Mouse (Mus musculus): ENCODE measurements at regions not wholly inside any gene's neighbourhood (a gene's known extent, or its start where the extent isn't known, plus 50 kb on each side); places are given as distances from the start of the nearest gene placed in this dataset.

DNA sequence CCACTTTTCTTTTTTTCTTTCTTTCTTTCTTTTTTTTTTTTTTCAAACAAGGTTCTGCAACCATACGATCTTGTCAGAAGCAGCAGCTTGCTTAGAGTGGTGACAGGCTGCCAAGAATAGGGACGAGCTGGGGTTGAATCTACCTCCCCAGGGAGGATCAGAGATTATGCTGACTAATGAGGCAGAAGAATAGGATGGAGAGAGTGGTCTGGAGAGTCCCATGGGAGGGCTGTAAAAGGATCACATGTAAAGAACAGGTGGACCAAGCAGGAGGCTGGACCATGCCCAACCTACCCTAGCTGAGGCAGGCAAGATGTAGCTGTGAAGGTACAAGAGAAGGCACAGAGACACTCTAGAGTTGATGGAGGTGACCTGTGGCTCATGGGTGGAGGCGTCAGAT, 274.4 kb upstream of the Trpc7 start:
- ATAC-seq (ENCODE audit: low read depth), result no peak
- Histone ChIP-seq H3K27ac (no peak overlapping the region), H3K4me3 (replicated peaks) (no peak overlapping the region), H3K9ac (no peak overlapping the region), H3K27me3 (no peaks in the 10 kb centered on the region), H3K9me3 (replicated peaks) (no peaks in the 10 kb centered on the region), H3K4me2 (no peak overlapping the region), H3K4me1 (replicated peaks) (no peaks in the 10 kb centered on the region), H3K36me3 (no peaks in the 10 kb centered on the region)
- DNase-seq, result no peak
- WGBS (ENCODE audit: insufficient replicate concordance), result 49% methylated on average over 3 of the region's 3 CpGs

DNA sequence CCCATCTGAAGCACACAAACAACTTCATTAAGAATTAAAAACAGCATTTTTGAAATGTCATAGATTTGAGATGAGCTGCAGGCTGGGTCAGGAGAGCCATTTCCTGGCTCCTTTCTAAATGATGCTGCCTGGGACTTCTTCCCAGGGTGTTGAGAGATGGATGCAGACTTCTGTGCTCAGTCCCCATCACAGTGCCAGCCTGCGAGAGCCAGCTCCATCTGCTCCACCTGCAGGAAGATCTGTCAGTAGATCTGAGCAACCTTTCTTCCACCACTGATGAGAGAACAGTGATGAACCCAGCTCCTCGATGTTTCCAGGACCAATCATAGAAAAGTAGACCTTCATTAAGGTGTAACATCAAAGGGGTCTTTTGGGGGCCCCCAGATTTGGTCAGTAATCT, 273.8 kb upstream of the Trpc7 start:
- H3K9ac ChIP-seq, result no peak overlapping the region
- no peak for DNase-seq
- ATAC-seq (ENCODE audit: low read depth), result no peak
- 62% methylated on average over 2 of the region's 2 CpGs for WGBS (ENCODE audit: insufficient replicate concordance)
- no peak overlapping the region for H3K4me2 ChIP-seq
- H3K36me3 ChIP-seq, result no peaks in the 10 kb centered on the region
- no peak overlapping the region for H3K27ac ChIP-seq
- H3K9me3 ChIP-seq (replicated peaks), result no peaks in the 10 kb centered on the region
- no peaks in the 10 kb centered on the region for H3K27me3 ChIP-seq
- no peaks in the 10 kb centered on the region for H3K4me1 ChIP-seq (replicated peaks)
- no peak overlapping the region for H3K4me3 ChIP-seq (replicated peaks)

- 69% methylated on average over 2 of the region's 2 CpGs for WGBS (ENCODE audit: insufficient replicate concordance)
- H3K4me1 ChIP-seq (replicated peaks), result no peaks in the 10 kb centered on the region
- no peaks in the 10 kb centered on the region for H3K27me3 ChIP-seq
- H3K9me3 ChIP-seq (replicated peaks), result no peaks in the 10 kb centered on the region
- ATAC-seq (ENCODE audit: low read depth), result no peak
- no peak overlapping the region for H3K4me2 ChIP-seq
- H3K4me3 ChIP-seq (replicated peaks), result no peak overlapping the region
- no peaks in the 10 kb centered on the region for H3K36me3 ChIP-seq
- DNase-seq, result no peak
- no peak overlapping the region for H3K9ac ChIP-seq
- H3K27ac ChIP-seq, result no peak overlapping the region
These were observed 269.6 kb upstream of the Trpc7 start for GRCm38 (mm10) chr13:57165367-57165766.

- Histone ChIP-seq H3K36me3 (no peaks in the 10 kb centered on the region), H3K27ac (no peak overlapping the region), H3K4me1 (replicated peaks) (no peaks in the 10 kb centered on the region), H3K9ac (no peak overlapping the region), H3K27me3 (no peaks in the 10 kb centered on the region), H3K4me2 (no peak overlapping the region), H3K4me3 (replicated peaks) (no peak overlapping the region), H3K9me3 (replicated peaks) (no peaks in the 10 kb centered on the region)
- WGBS (ENCODE audit: insufficient replicate concordance), result 67% methylated on average over 5 of the region's 5 CpGs
- DNase-seq (no peak), ATAC-seq (ENCODE audit: low read depth) (no peak)
These were observed 257.0 kb upstream of the Trpc7 start for GRCm38 (mm10) chr13:57152787-57153186.

DNA sequence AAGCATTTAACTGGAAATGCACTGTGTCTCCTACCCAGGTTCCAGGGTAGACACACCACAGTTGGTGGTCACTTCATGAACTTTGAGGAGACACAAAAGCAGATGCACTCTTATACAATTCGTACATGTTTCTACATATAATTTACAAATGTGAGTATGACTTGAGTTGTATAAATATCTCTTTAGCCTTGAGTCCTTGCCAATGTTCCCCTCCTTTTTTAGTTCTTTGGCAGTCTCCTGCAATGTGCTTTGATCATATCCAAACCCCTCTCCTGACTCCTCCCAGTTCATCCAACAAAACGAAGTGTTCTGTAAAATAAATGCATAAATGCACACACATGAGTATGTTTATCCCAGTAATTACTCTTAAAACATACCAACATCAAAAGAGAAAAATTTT, 251.8 kb upstream of the Trpc7 start:
- Histone ChIP-seq H3K27ac (no peak overlapping the region), H3K36me3 (no peaks in the 10 kb centered on the region), H3K4me2 (no peak overlapping the region), H3K27me3 (no peaks in the 10 kb centered on the region), H3K9ac (no peak overlapping the region), H3K9me3 (replicated peaks) (no peaks in the 10 kb centered on the region), H3K4me1 (replicated peaks) (no peaks in the 10 kb centered on the region), H3K4me3 (replicated peaks) (no peak overlapping the region)
- ATAC-seq (ENCODE audit: low read depth) (no peak), DNase-seq (no peak)
- WGBS (ENCODE audit: insufficient replicate concordance), result 60% methylated on average over 2 of the region's 2 CpGs

GRCm38 (mm10) chr13:57146708-57147107, 250.9 kb upstream of the Trpc7 start:
- H3K4me2 ChIP-seq, result no peak overlapping the region
- 43% methylated on average over 4 of the region's 4 CpGs for WGBS (ENCODE audit: insufficient replicate concordance)
- H3K4me1 ChIP-seq (replicated peaks), result no peaks in the 10 kb centered on the region
- H3K9ac ChIP-seq, result no peak overlapping the region
- no peaks in the 10 kb centered on the region for H3K9me3 ChIP-seq (replicated peaks)
- no peak for DNase-seq
- H3K27me3 ChIP-seq, result no peaks in the 10 kb centered on the region
- H3K4me3 ChIP-seq (replicated peaks), result no peak overlapping the region
- no peak overlapping the region for H3K27ac ChIP-seq
- no peak for ATAC-seq (ENCODE audit: low read depth)
- H3K36me3 ChIP-seq, result no peaks in the 10 kb centered on the region

DNA sequence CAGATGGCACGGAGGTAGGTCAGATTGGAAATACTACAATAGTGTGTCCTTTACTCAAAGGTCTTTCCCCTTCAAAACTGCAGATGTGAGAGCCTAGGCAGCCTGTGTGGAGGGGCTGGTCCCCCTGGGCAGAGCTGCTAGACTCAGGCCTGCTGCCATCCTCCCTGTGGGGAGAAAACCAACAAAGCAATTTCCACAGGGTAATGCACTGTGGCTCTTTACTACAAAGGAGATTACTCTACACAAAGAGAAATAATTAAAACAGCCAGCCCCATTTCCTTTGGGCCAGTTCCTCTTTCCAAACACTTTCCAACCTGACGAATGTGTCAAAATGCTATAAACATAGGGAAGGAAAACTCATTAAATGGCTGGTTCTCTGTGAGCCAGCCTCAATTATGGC, 250.0 kb upstream of the Trpc7 start:
- H3K9me3 ChIP-seq (replicated peaks), result no peaks in the 10 kb centered on the region
- no peaks in the 10 kb centered on the region for H3K27me3 ChIP-seq
- WGBS (ENCODE audit: insufficient replicate concordance), result 48% methylated on average over 2 of the region's 2 CpGs
- H3K27ac ChIP-seq, result no peak overlapping the region
- ATAC-seq (ENCODE audit: low read depth) (no peak), DNase-seq (no peak)
- no peaks in the 10 kb centered on the region for H3K4me1 ChIP-seq (replicated peaks)
- no peak overlapping the region for H3K9ac ChIP-seq
- H3K4me3 ChIP-seq (replicated peaks), result no peak overlapping the region
- H3K4me2 ChIP-seq, result no peak overlapping the region
- no peaks in the 10 kb centered on the region for H3K36me3 ChIP-seq

DNA sequence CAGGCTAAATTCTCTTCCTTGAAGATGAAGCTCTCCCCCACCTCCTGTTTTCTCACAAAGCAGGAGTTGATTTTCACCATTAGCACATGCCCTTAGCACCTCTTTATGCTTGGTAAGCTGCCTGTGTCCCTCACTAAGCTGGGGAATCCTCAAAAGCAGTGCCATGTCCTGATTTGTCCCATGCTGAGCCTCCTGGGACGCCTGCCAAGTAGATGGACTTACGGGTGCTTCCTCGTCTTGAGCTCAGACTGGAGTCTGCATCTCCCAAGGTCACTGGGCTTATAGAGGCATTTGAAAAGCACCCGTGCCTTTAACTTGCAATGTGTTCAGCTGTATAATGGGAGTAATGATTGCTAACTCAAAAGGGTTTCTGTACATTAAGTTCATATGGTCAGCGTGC, 247.1 kb upstream of the Trpc7 start:
- H3K27ac ChIP-seq, result no peak overlapping the region
- no peak overlapping the region for H3K9ac ChIP-seq
- 42% methylated on average over 5 of the region's 5 CpGs for WGBS (ENCODE audit: insufficient replicate concordance)
- H3K9me3 ChIP-seq (replicated peaks), result no peaks in the 10 kb centered on the region
- H3K4me2 ChIP-seq, result no peak overlapping the region
- ATAC-seq (ENCODE audit: low read depth), result no peak
- no peaks in the 10 kb centered on the region for H3K36me3 ChIP-seq
- no peaks in the 10 kb centered on the region for H3K4me1 ChIP-seq (replicated peaks)
- H3K27me3 ChIP-seq, result no peaks in the 10 kb centered on the region
- DNase-seq, result no peak
- H3K4me3 ChIP-seq (replicated peaks), result no peak overlapping the region

DNA sequence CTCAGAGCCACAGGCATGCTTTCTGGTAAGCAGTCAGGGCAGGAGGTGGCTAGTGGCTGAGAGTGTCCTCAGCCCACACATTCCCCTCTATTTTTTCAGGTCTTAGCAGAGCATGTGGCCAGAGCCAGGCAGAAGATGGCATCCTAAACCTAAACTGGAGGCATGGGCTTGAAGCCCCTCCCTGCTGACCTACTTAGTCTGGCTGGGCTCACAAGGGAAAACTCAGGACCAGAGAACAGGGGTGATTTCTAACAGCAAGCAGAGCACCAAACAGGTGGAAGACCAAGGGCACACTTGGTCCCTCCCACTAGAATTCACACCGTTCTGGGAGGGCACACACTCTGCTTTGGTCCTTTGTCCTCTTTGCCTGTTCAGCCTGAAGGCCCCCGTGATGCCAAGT, 246.6 kb upstream of the Trpc7 start:
- no peak overlapping the region for H3K27ac ChIP-seq
- 18% methylated on average over 2 of the region's 2 CpGs for WGBS (ENCODE audit: insufficient replicate concordance)
- no peak for DNase-seq
- no peak overlapping the region for H3K9ac ChIP-seq
- H3K36me3 ChIP-seq, result no peaks in the 10 kb centered on the region
- no peaks in the 10 kb centered on the region for H3K27me3 ChIP-seq
- no peak overlapping the region for H3K4me3 ChIP-seq (replicated peaks)
- no peak for ATAC-seq (ENCODE audit: low read depth)
- H3K4me2 ChIP-seq, result no peak overlapping the region
- no peaks in the 10 kb centered on the region for H3K4me1 ChIP-seq (replicated peaks)
- H3K9me3 ChIP-seq (replicated peaks), result no peaks in the 10 kb centered on the region

DNA sequence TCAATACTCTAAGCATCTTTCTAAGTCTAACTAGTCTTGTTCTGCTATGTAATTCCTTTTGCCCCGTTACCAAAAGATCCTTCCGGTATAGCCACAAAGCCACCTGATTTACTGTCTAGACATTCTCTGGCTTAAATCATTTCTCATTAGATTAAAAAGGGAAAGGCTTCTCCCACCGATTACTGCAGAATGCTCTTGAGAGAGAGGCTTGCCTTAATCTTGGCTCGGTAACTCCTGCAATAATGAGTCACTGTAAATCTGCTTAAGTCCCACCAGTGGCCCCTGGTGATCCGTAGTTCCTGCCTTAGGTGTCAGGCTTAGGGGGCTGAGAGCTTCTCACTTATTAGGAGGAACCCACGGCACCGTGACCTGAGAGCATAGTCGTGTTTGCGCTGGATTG, 220.1 kb upstream of the Trpc7 start:
- no peaks in the 10 kb centered on the region for H3K9me3 ChIP-seq (replicated peaks)
- no peak overlapping the region for H3K27ac ChIP-seq
- DNase-seq (no peak), ATAC-seq (ENCODE audit: low read depth) (no peak)
- H3K4me2 ChIP-seq, result no peak overlapping the region
- H3K4me3 ChIP-seq (replicated peaks), result no peak overlapping the region
- H3K4me1 ChIP-seq (replicated peaks), result no peaks in the 10 kb centered on the region
- no peak overlapping the region for H3K9ac ChIP-seq
- 55% methylated on average over 9 of the region's 9 CpGs for WGBS (ENCODE audit: insufficient replicate concordance)
- H3K36me3 ChIP-seq, result no peaks in the 10 kb centered on the region
- H3K27me3 ChIP-seq, result no peaks in the 10 kb centered on the region

DNA sequence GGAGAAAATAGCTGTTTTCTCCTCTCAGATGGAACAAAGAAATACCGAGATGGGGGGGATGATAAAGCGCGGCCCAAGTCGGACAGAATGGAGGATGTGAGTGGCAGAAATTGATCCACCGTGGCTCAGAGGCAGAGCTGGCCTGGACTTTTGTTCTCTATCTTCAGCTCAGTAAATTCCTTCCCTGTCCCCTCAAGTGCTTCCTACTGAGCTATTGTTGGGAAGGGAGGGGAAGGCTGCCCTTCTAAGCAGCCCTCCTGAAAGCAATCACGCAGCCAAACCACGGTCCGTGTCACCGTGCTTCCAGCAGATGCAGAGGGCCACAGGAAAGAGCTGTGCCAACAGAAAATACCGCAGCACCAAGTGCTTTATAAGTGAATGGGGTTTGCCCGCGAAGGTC, 212.2 kb upstream of the Trpc7 start:
- H3K4me2 ChIP-seq, result no peak overlapping the region
- no peaks in the 10 kb centered on the region for H3K36me3 ChIP-seq
- no peak overlapping the region for H3K27ac ChIP-seq
- ATAC-seq (ENCODE audit: low read depth), result no peak
- no peaks in the 10 kb centered on the region; the same call in 1 of the 2 replicates for H3K9me3 ChIP-seq (replicated peaks)
- no peaks in the 10 kb centered on the region for H3K4me1 ChIP-seq (replicated peaks)
- H3K9ac ChIP-seq, result no peak overlapping the region
- 16% methylated on average over 12 of the region's 12 CpGs for WGBS (ENCODE audit: insufficient replicate concordance)
- no peaks in the 10 kb centered on the region for H3K27me3 ChIP-seq
- DNase-seq, result no peak
- no peak overlapping the region for H3K4me3 ChIP-seq (replicated peaks)

GRCm38 (mm10) chr13:57099601-57100000, 203.8 kb upstream of the Trpc7 start:
- H3K36me3 ChIP-seq, result no peaks in the 10 kb centered on the region
- WGBS (ENCODE audit: insufficient replicate concordance), result 74% methylated on average over 7 of the region's 7 CpGs
- H3K27me3 ChIP-seq, result no peaks in the 10 kb centered on the region
- H3K4me1 ChIP-seq (replicated peaks), result no peaks in the 10 kb centered on the region
- no peak overlapping the region for H3K4me3 ChIP-seq (replicated peaks)
- H3K9ac ChIP-seq, result no peak overlapping the region
- H3K4me2 ChIP-seq, result no peak overlapping the region
- H3K27ac ChIP-seq, result no peak overlapping the region
- no peak for ATAC-seq (ENCODE audit: low read depth)
- DNase-seq, result no peak
- H3K9me3 ChIP-seq (replicated peaks), result no peaks in the 10 kb centered on the region

GRCm38 (mm10) chr13:57091886-57092285, 196.1 kb upstream of the Trpc7 start:
- Histone ChIP-seq H3K27ac (no peak overlapping the region), H3K27me3 (no peaks in the 10 kb centered on the region), H3K4me3 (replicated peaks) (no peak overlapping the region), H3K9me3 (replicated peaks) (no peaks in the 10 kb centered on the region), H3K4me2 (no peak overlapping the region), H3K9ac (no peak overlapping the region), H3K36me3 (no peaks in the 10 kb centered on the region), H3K4me1 (replicated peaks) (no peaks in the 10 kb centered on the region)
- ATAC-seq (ENCODE audit: low read depth) (no peak), DNase-seq (no peak)
- 64% methylated on average over 8 of the region's 8 CpGs for WGBS (ENCODE audit: insufficient replicate concordance)

Measured in liver, embryonic 13.5 days (tissue).